Mouse (Mus musculus): ENCODE data around the gene Gm28035. TPM values are rescaled to one million over a fixed set of nuclear protein-coding genes. Genes with fewer than 3 reads are reported as not detected.

Gm28035 gene
- polyA plus RNA-seq, 2 experiments, result 0.11 to 3.8 TPM

GRCm38 (mm10) chr2:30280743-30281142 is 40.4 kb downstream of the Gm28035 start, which contains the start of gene Gm28038:
Gm28038 (plus strand) TSS chr2:30281043.
- TF ChIP-seq POLR2A (IDR thresholded peaks at IDR 0.05; ENCODE audit: borderline replicate concordance, extremely low read depth, insufficient read depth, insufficient read length), result no peak
- Histone ChIP-seq H3K9ac (ENCODE audit: low read depth, low read length, severe bottlenecking) (no peak within 1 kb of the TSS), H3K4me1 (ENCODE audit: control insufficient read depth, insufficient read depth, low read length) (peaks cover 6% of the 10 kb centered on the region), H3K4me2 (replicated peaks; ENCODE audit: low read depth, low read length, severe bottlenecking) (no peak within 1 kb of the TSS), H3K9me3 (ENCODE audit: control insufficient read depth, low read length) (no peaks in the 10 kb centered on the region), H3K36me3 (ENCODE audit: control insufficient read depth, insufficient read depth, low read length) (0 out of 2 replicates have a peak, but pooled peaks cover 2% of the 10 kb centered on the region), H3K4me3 (replicated peaks; ENCODE audit: low read length) (no peak within 1 kb of the TSS), H3K27ac (replicated peaks; ENCODE audit: low read depth, low read length) (no peak within 1 kb of the TSS), H3K27me3 (ENCODE audit: control insufficient read depth, insufficient read depth, low read length) (no peaks in the 10 kb centered on the region)
- 84% methylated on average over 11 of the region's 11 CpGs for WGBS
- DNase-seq (ENCODE audit: low spot score) (no peak), ATAC-seq (ENCODE audit: low FRiP score, low read depth) (no peak)

- Histone ChIP-seq H3K27ac (replicated peaks; ENCODE audit: low read depth, low read length) (no peak overlapping the region), H3K27me3 (ENCODE audit: control insufficient read depth, insufficient read depth, low read length) (no peaks in the 10 kb centered on the region), H3K9ac (ENCODE audit: low read depth, low read length, severe bottlenecking) (no peak overlapping the region), H3K36me3 (ENCODE audit: control insufficient read depth, insufficient read depth, low read length) (0 out of 2 replicates have a peak, but pooled peaks cover 2% of the 10 kb centered on the region), H3K4me2 (replicated peaks; ENCODE audit: low read depth, low read length, severe bottlenecking) (no peak overlapping the region), H3K4me1 (ENCODE audit: control insufficient read depth, insufficient read depth, low read length) (peaks cover 6% of the 10 kb centered on the region), H3K9me3 (ENCODE audit: control insufficient read depth, low read length) (no peaks in the 10 kb centered on the region), H3K4me3 (replicated peaks; ENCODE audit: low read length) (no peak overlapping the region)
- no peak for ATAC-seq (ENCODE audit: low FRiP score, low read depth)
- no peak for DNase-seq (ENCODE audit: low spot score)
- 71% methylated on average over 3 of the region's 3 CpGs for WGBS
- no peak for TF ChIP-seq POLR2A (IDR thresholded peaks at IDR 0.05; ENCODE audit: borderline replicate concordance, extremely low read depth, insufficient read depth, insufficient read length)
Measured at GRCm38 (mm10) chr2:30281651-30282050, 41.3 kb downstream of the Gm28035 start.

- H3K36me3 ChIP-seq (ENCODE audit: control insufficient read depth, insufficient read depth, low read length), result 0 out of 2 replicates have a peak, but pooled peaks cover 2% of the 10 kb centered on the region
- no peak overlapping the region for H3K27ac ChIP-seq (replicated peaks; ENCODE audit: low read depth, low read length)
- H3K4me2 ChIP-seq (replicated peaks; ENCODE audit: low read depth, low read length, severe bottlenecking), result no peak overlapping the region
- no peak for DNase-seq (ENCODE audit: low spot score)
- no peak for ATAC-seq (ENCODE audit: low FRiP score, low read depth)
- peaks cover 14% of the 10 kb centered on the region for H3K4me1 ChIP-seq (ENCODE audit: control insufficient read depth, insufficient read depth, low read length)
- no peaks in the 10 kb centered on the region for H3K9me3 ChIP-seq (ENCODE audit: control insufficient read depth, low read length)
- H3K4me3 ChIP-seq (replicated peaks; ENCODE audit: low read length), result no peak overlapping the region
- no peak overlapping the region for H3K9ac ChIP-seq (ENCODE audit: low read depth, low read length, severe bottlenecking)
- 89% methylated on average over 2 of the region's 2 CpGs for WGBS
- TF ChIP-seq POLR2A (IDR thresholded peaks at IDR 0.05; ENCODE audit: borderline replicate concordance, extremely low read depth, insufficient read depth, insufficient read length), result no peak
- H3K27me3 ChIP-seq (ENCODE audit: control insufficient read depth, insufficient read depth, low read length), result no peaks in the 10 kb centered on the region
Measured at GRCm38 (mm10) chr2:30283193-30283592, 42.8 kb downstream of the Gm28035 start.

- Histone ChIP-seq H3K4me2 (replicated peaks; ENCODE audit: low read depth, low read length, severe bottlenecking) (peak overlapping the region; percentile 94; the same call in 1 of the 2 replicates), H3K4me1 (ENCODE audit: control insufficient read depth, insufficient read depth, low read length) (peaks cover 14% of the 10 kb centered on the region), H3K9ac (ENCODE audit: low read depth, low read length, severe bottlenecking) (no peak overlapping the region), H3K27ac (replicated peaks; ENCODE audit: low read depth, low read length) (no peak overlapping the region), H3K9me3 (ENCODE audit: control insufficient read depth, low read length) (no peaks in the 10 kb centered on the region), H3K36me3 (ENCODE audit: control insufficient read depth, insufficient read depth, low read length) (peaks cover 9% of the 10 kb centered on the region; the same call in 1 of the 2 replicates), H3K4me3 (replicated peaks; ENCODE audit: low read length) (peak overlapping the region; percentile 96), H3K27me3 (ENCODE audit: control insufficient read depth, insufficient read depth, low read length) (no peaks in the 10 kb centered on the region)
- DNase-seq (ENCODE audit: low spot score) (no peak), ATAC-seq (ENCODE audit: low FRiP score, low read depth) (no peak)
- no peak for TF ChIP-seq POLR2A (IDR thresholded peaks at IDR 0.05; ENCODE audit: borderline replicate concordance, extremely low read depth, insufficient read depth, insufficient read length)
- WGBS, result 94% methylated on average over 5 of the region's 5 CpGs
Measured at GRCm38 (mm10) chr2:30285004-30285403, 44.6 kb downstream of the Gm28035 start.

GRCm38 (mm10) chr2:30285416-30286181 is 45.2 kb downstream of the Gm28035 start:
- H3K4me1 ChIP-seq (ENCODE audit: control insufficient read depth, insufficient read depth, low read length), result peaks cover 14% of the 10 kb centered on the region
- no peak overlapping the region for H3K27ac ChIP-seq (replicated peaks; ENCODE audit: low read depth, low read length)
- 16% methylated on average over 32 of the region's 38 CpGs for WGBS
- ATAC-seq (ENCODE audit: low FRiP score, low read depth) (peak; percentile 38), DNase-seq (ENCODE audit: low spot score) (no peak)
- peaks cover 10% of the 10 kb centered on the region; the same call in 1 of the 2 replicates for H3K36me3 ChIP-seq (ENCODE audit: control insufficient read depth, insufficient read depth, low read length)
- H3K9ac ChIP-seq (ENCODE audit: low read depth, low read length, severe bottlenecking), result peak overlapping the region; percentile 88
- TF ChIP-seq POLR2A (IDR thresholded peaks at IDR 0.05; ENCODE audit: borderline replicate concordance, extremely low read depth, insufficient read depth, insufficient read length), result no peak
- H3K9me3 ChIP-seq (ENCODE audit: control insufficient read depth, low read length), result no peaks in the 10 kb centered on the region
- H3K4me3 ChIP-seq (replicated peaks; ENCODE audit: low read length), result peak overlapping the region; percentile 96
- H3K27me3 ChIP-seq (ENCODE audit: control insufficient read depth, insufficient read depth, low read length), result no peaks in the 10 kb centered on the region
- peak overlapping the region; percentile 94 for H3K4me2 ChIP-seq (replicated peaks; ENCODE audit: low read depth, low read length, severe bottlenecking)

All from limb, embryonic 14.5 days (tissue).